Mouse (Mus musculus) embryonic facial prominence, embryonic 14.5 days (tissue): ENCODE data around the gene Chst8. TPM values are rescaled to one million over a fixed set of nuclear protein-coding genes. Genes with fewer than 3 reads are reported as not detected.

ENCODE experiments used
- ATAC-seq: fragments of 200-750 bp; cut with Nextera tagmentation; 2 replicates; pipeline ENCODE4 v1.8.0; 2017; ENCODE audit warnings: low read depth, moderate number of reproducible peaks, moderate TSS enrichment
- DNase-seq: peaks from one replicate; pipeline ENCODE4 v3.0.0-alpha.2; 2015; ENCODE audit warnings: low spot score
- H3K27ac ChIP-seq: fragments of 300-500 bp; sonication (generic); replicated peaks from 2 replicates; pipeline ENCODE4 v1.5.1; 2014; ENCODE audit warnings: low read depth, mild to moderate bottlenecking, low read length, moderate library complexity
- H3K27me3 ChIP-seq: fragments of 300-500 bp; sonication (generic); replicated peaks from 2 replicates; pipeline ENCODE4 v1.6.1; 2014; ENCODE audit warnings: low read length; ENCODE audit not compliant: control insufficient read depth, insufficient read depth
- H3K36me3 ChIP-seq: fragments of 300-500 bp; sonication (generic); 2 replicates; pipeline ENCODE4 v1.6.1; 2014; ENCODE audit warnings: low read length, mixed read lengths; ENCODE audit not compliant: control insufficient read depth, insufficient read depth
- H3K4me1 ChIP-seq: fragments of 300-500 bp; sonication (generic); 2 replicates; pipeline ENCODE4 v1.6.1; 2014; ENCODE audit warnings: antibody characterized with exemption, low read length; ENCODE audit not compliant: control insufficient read depth, insufficient read depth
- H3K4me2 ChIP-seq: fragments of 300-500 bp; sonication (generic); 2 replicates; pipeline ENCODE4 v1.6.1; 2014; ENCODE audit warnings: low read depth, mild to moderate bottlenecking, low read length, moderate library complexity, mixed read lengths
- H3K4me3 ChIP-seq: fragments of 300-500 bp; sonication (generic); 2 replicates; pipeline ENCODE4 v1.5.1; 2014; ENCODE audit warnings: low read depth, mild to moderate bottlenecking, low read length
- H3K9ac ChIP-seq: fragments of 300-500 bp; sonication (generic); 2 replicates; pipeline ENCODE4 v1.6.1; 2014; ENCODE audit warnings: low read depth, mild to moderate bottlenecking, low read length, moderate library complexity, mixed read lengths
- H3K9me3 ChIP-seq: fragments of 300-500 bp; sonication (generic); 2 replicates; pipeline ENCODE4 v1.6.1; 2016; ENCODE audit warnings: low read length; ENCODE audit not compliant: control insufficient read depth
- WGBS: fragments of 180-500 bp; shearing (Covaris S2); extraction: QIAGEN DNeasy Blood & Tissue Kit; methylation state at CpG from one replicate; pipeline ENCODE4 v1.1.7; 2014; 5-methylcytosine and 5-hydroxymethylcytosine counted together
- polyA plus RNA-seq: library from polyadenylated mRNA; unstranded; fragments of >200 nt; fragmentation: Nextera tagmentation; extraction: Ambion mirVana; gene quantifications from 2 replicates; pipeline ENCODE4 v1.2.1, GENCODE M21; 2014

Gene Chst8
- polyA plus RNA-seq, 1 experiment from 2014 or later: 5.3 TPM

GRCm38 (mm10) chr7:34675120-34675790, 137.3 kb downstream of the Chst8 start:
- H3K27me3 ChIP-seq: peaks cover 35% of the 10 kb centered on the region
- no peaks in the 10 kb centered on the region for H3K9me3 ChIP-seq
- no peaks in the 10 kb centered on the region for H3K36me3 ChIP-seq
- H3K4me3 ChIP-seq: peak overlapping the region; percentile 27
- 18% methylated on average over 39 of the region's 42 CpGs for WGBS
- H3K27ac ChIP-seq: no peak overlapping the region
- no peak for DNase-seq
- H3K4me2 ChIP-seq: peak overlapping the region; percentile 54
- no peaks in the 10 kb centered on the region for H3K4me1 ChIP-seq
- 0 out of 2 replicates have a peak overlapping the region, but pooled peaks have one; percentile 46 for H3K9ac ChIP-seq
- no peak for ATAC-seq

- H3K27ac ChIP-seq: no peak overlapping the region
- H3K9me3 ChIP-seq: no peaks in the 10 kb centered on the region
- DNase-seq (no peak), ATAC-seq (no peak)
- no peaks in the 10 kb centered on the region for H3K4me1 ChIP-seq
- H3K36me3 ChIP-seq: no peaks in the 10 kb centered on the region
- 83% methylated on average over 4 of the region's 4 CpGs for WGBS
- H3K27me3 ChIP-seq: peaks cover 35% of the 10 kb centered on the region
- no peak overlapping the region for H3K4me3 ChIP-seq
- H3K4me2 ChIP-seq: no peak overlapping the region
- no peak overlapping the region for H3K9ac ChIP-seq
Measured at GRCm38 (mm10) chr7:34672916-34673315, 139.6 kb downstream of the Chst8 start.

GRCm38 (mm10) chr7:34671911-34672310, 140.6 kb downstream of the Chst8 start:
- no peak overlapping the region for H3K27ac ChIP-seq
- peaks cover 35% of the 10 kb centered on the region for H3K27me3 ChIP-seq
- ATAC-seq: peak; percentile 56; the same call in 1 of the 2 replicates

GRCm38 (mm10) chr7:34670778-34671177, 141.7 kb downstream of the Chst8 start:
- no peaks in the 10 kb centered on the region for H3K9me3 ChIP-seq
- 72% methylated on average over 2 of the region's 3 CpGs for WGBS
- no peak overlapping the region for H3K27ac ChIP-seq
- H3K36me3 ChIP-seq: no peaks in the 10 kb centered on the region
- no peak for DNase-seq
- no peak overlapping the region for H3K4me3 ChIP-seq
- H3K9ac ChIP-seq: no peak overlapping the region
- no peak overlapping the region for H3K4me2 ChIP-seq
- peaks cover 31% of the 10 kb centered on the region for H3K27me3 ChIP-seq
- ATAC-seq: no peak
- no peaks in the 10 kb centered on the region for H3K4me1 ChIP-seq

More at GRCm38 (mm10) chr7:34671911-34672310, 140.6 kb downstream of the Chst8 start:
- no peaks in the 10 kb centered on the region for H3K4me1 ChIP-seq
- under 1% methylated on average over 6 of the region's 6 CpGs for WGBS
- no peaks in the 10 kb centered on the region for H3K9me3 ChIP-seq
- H3K4me2 ChIP-seq: no peak overlapping the region
- H3K36me3 ChIP-seq: no peaks in the 10 kb centered on the region
- no peak overlapping the region for H3K4me3 ChIP-seq
- DNase-seq: peak; percentile 87
- H3K9ac ChIP-seq: no peak overlapping the region

- 11% methylated on average over 9 of the region's 9 CpGs for WGBS
- no peak for ATAC-seq
- H3K9me3 ChIP-seq: no peaks in the 10 kb centered on the region
- H3K4me3 ChIP-seq: no peak overlapping the region
- DNase-seq: no peak
- no peaks in the 10 kb centered on the region for H3K36me3 ChIP-seq
- no peaks in the 10 kb centered on the region for H3K4me1 ChIP-seq
- H3K9ac ChIP-seq: no peak overlapping the region
- peaks cover 17% of the 10 kb centered on the region for H3K27me3 ChIP-seq
- no peak overlapping the region for H3K27ac ChIP-seq
- no peak overlapping the region for H3K4me2 ChIP-seq
Measured at GRCm38 (mm10) chr7:34669336-34669735, 143.2 kb downstream of the Chst8 start.

- no peaks in the 10 kb centered on the region for H3K9me3 ChIP-seq
- no peak overlapping the region for H3K9ac ChIP-seq
- H3K4me2 ChIP-seq: no peak overlapping the region
- no peak overlapping the region for H3K4me3 ChIP-seq
- 81% methylated on average over 16 of the region's 16 CpGs for WGBS
- DNase-seq (no peak), ATAC-seq (no peak)
- H3K4me1 ChIP-seq: no peaks in the 10 kb centered on the region
- 0 out of 2 replicates have a peak, but pooled peaks cover 3% of the 10 kb centered on the region for H3K27me3 ChIP-seq
- H3K27ac ChIP-seq: no peak overlapping the region
- H3K36me3 ChIP-seq: no peaks in the 10 kb centered on the region
Measured at GRCm38 (mm10) chr7:34667874-34668273, 144.6 kb downstream of the Chst8 start.

GRCm38 (mm10) chr7:34663145-34663544, 149.4 kb downstream of the Chst8 start:
- no peak for DNase-seq
- Histone ChIP-seq H3K36me3 (no peaks in the 10 kb centered on the region), H3K4me1 (no peaks in the 10 kb centered on the region), H3K4me2 (no peak overlapping the region), H3K9ac (no peak overlapping the region), H3K9me3 (no peaks in the 10 kb centered on the region), H3K27me3 (no peaks in the 10 kb centered on the region), H3K27ac (no peak overlapping the region), H3K4me3 (no peak overlapping the region)
- ATAC-seq: no peak
- WGBS: 29% methylated on average over 7 of the region's 7 CpGs

- no peaks in the 10 kb centered on the region for H3K36me3 ChIP-seq
Measured at GRCm38 (mm10) chr7:34662227-34662626, 150.3 kb downstream of the Chst8 start.

More at GRCm38 (mm10) chr7:34662227-34662626, 150.3 kb downstream of the Chst8 start:
- WGBS: 9% methylated on average over 5 of the region's 5 CpGs
- H3K9me3 ChIP-seq: no peaks in the 10 kb centered on the region
- H3K27ac ChIP-seq: no peak overlapping the region
- ATAC-seq (no peak), DNase-seq (no peak)
- H3K27me3 ChIP-seq: no peaks in the 10 kb centered on the region
- H3K9ac ChIP-seq: no peak overlapping the region
- no peak overlapping the region for H3K4me3 ChIP-seq
- H3K4me2 ChIP-seq: no peak overlapping the region
- no peaks in the 10 kb centered on the region for H3K4me1 ChIP-seq
